Mouse (Mus musculus) induced T-regulatory cell, adult 2 months (primary cell): ENCODE results near the gene Tas2r126.
"Not testable (repeated sequence)": the region's sequence is repeated elsewhere in the genome, so short reads cannot be mapped to it uniquely, and the experiment has no call there.

Experiments used
- DNase-seq: peaks from one replicate; pipeline ENCODE4 v3.0.0-alpha.2; 2012; ENCODE audit warnings: low read depth

Tas2r126 gene

DNA sequence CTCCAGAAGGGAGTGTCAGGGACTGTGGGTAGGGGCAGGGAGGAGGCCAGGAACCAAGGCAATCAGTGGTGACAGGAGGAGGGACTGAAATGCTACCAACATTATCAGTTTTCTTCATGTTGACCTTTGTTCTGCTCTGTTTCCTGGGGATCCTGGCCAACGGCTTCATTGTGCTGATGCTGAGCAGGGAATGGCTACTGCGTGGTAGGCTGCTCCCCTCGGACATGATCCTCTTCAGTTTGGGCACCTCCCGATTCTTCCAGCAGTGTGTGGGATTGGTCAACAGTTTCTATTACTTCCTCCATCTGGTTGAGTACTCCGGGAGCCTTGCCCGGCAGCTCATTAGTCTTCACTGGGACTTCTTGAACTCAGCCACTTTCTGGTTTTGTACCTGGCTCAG lies at the start of gene Tas2r126:
TSS of gene Tas2r126 (plus strand) at position 90 of the 400 bp plus-strand sequence.
- no peak for DNase-seq

DNA sequence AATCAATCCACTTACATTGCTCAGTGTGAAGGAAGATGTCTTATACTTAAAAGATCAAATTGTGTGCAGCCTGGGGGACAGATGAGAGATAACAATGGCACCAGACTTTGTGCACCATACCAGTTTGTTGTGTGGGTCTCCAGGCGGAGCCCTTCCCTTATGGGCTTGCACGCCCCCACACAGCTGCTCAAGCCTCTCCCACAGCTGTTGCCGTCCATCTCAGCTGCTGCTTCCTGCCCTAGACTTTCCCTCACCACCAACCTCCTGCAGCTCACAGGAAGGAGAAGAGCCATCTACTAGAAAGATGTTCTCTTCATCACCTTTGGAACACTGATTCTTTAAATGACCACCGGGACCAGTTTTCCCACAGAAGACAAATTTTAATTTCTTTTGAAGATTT lies 48.7 kb upstream of the Tas2r126 start:
- no peak for DNase-seq

DNA sequence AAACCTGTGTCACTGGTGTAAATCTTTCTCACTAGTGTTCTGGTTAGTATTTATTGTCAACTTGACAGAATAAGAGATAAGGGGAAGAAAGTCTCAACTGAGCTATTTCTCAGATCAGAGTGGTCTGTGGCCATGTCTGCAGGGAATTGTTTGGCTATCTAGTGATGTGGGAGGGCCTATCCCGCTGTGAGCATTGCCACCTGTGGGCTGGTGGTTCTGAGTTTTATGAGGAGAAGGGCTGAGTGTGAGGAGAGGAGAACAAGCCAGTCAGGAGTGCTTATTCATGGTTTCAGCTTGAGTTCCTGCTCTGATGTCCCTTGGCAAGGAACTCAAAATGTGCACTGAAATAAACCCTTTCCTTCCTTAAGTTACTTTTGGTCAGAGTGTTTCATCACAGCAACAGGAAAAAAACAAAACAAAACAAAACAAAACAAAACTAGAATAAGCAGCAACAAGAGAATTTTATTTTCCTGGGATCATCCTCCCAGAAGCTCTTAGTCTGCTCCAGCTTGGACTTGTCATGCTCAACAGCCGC lies 42.5 kb upstream of the Tas2r126 start:
- DNase-seq = no peak

DNA sequence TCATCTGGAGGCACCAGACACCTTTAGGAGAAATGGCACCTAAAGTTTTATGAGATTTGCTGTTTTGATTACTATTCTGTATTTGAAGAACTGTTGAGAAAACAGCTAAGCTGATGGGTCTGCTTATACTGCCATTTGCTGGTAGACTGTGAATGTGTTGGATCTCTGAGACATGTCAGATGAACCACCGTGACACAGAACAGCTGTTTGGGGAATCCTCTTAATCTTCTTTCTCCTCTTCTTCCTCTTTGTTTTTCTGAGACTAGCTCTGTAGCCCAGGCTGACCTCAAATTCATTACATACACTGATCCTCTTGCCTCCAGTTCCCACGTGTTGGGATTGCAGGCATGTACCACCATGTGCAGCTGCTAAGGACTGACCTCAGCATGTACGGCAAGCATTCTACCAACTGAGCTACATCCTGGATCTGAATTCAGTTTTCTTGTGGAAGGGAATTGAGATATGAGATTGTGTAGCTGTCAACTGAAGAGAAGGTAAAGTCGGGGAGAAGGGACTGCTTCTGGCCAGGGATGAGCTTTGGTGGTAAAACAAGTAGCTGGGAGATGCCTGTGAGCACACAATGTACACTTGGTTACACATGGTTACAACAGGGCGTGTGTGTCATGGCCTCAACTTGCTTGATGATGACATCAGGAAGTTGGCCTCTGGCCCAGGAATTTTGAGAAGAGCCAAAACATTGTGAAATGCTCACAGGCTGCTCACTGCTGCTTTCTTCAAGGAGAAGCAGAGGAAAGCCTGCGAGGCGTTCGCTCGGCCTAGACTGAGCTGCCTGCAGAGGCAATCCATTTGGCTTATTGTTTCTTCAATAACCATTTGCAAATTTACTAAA lies 38.1 kb upstream of the Tas2r126 start:
- no peak for DNase-seq

DNA sequence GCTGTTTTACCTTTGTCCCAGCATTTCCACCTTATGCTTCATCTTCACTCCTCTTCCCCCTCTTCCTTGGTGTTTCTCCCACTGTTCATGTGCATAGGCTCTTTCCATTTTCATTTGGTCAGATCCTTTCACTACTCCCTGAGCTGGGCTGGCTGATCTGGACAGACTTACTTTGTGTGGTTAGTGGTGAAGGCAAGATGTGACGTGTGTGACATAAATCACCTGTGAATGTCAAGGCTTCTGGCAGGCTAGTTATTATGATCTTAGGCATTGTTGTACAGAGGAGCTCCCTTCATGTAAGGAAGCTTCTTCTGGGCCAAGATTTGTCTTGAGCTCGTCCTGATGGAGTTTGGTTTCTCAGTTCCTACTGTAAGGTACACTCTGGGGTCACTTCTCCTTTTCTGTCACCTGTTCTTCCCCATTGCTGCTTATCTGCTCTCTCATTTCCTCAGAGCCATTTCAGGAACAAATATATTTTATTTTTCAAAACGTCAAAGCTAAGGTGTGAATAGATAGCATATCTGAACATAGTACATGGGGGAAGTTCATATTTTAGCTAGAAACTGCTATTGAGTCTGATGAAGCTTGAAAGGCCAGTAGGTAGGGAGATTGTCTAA lies 37.2 kb upstream of the Tas2r126 start:
- no peak for DNase-seq

DNA sequence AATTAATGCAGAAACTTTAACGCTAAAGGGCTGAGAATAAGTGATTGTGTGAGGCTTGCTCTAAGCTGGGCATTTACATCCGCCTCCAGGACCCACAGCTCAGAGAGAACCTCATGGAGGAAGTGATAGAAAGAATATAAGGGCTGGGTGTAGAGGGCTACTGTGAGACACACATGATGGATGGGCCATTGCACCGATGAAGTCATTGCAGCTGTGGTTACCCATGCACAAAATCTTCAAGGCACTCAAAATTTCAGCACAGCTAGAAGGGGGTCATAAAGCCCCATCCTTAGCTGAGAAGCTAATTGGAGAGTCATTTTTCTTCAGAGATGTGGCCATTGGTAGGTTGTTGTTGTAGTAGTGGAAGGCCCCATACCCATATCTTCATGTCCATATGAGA lies 36.0 kb upstream of the Tas2r126 start:
- no peak for DNase-seq

DNA sequence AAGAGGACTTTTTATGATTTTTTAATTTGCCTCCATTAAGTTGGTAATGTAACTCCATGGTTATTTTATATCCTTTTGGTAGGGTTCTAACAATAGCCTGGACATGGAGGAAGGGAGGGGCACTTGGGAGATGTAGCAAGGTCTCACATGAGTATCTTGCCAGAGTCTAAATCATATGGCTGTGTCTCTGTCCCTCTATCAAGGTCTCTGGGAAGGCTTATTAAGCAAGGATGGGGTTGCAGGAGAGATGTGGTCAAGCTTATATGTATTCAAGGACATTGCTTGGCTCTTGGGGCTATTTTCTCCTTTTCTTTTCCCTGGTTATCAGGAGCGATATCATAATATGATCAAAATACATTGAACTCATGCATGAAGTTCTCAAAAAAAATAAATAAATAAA lies 35.3 kb upstream of the Tas2r126 start:
- no peak for DNase-seq

DNA sequence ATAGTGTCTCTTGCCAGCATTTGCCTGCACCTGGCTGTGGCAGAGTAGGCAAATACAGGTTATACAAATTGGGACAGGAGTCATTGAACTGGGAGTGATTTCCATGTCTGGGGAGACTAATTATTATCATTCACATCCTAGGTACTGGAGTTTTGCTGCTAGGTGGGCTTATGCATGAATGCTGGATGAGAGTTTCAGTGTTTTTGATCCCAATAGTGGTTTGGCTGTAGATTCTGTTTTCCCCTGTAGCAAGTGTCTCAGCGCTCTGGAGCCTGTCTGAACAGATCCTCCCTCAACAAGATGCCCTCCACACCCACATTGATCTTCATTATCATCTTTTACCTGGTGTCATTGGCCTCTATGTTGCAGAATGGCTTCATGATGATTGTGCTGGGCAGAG lies 34.4 kb upstream of the Tas2r126 start, which contains the start of gene Tas2r143:
TSS of gene Tas2r143 (plus strand) at position 301 of the 400 bp plus-strand sequence.
- no peak for DNase-seq

DNA sequence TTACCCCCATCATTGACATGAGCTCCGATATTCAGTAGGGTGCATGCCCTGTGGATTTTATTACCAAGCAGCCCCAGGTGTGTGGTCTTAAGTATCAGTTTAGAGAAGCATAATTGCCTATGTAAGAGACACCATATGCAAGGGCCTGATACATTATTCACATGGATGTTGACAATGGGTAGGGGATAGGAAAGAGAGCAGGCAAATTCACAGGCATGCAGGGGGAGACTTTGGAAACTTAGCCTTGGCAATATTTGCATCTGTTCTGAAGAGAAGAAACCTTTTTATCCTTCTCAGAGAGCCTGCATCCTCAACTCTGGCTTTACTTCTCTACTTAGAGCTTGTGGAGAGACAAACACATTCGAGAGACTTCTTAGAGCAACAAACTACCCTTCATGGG lies 29.2 kb upstream of the Tas2r126 start, which contains the start of gene Tas2r135:
TSS of gene Tas2r135 (plus strand) at position 301 of the 400 bp plus-strand sequence.
- DNase-seq = no peak

DNA sequence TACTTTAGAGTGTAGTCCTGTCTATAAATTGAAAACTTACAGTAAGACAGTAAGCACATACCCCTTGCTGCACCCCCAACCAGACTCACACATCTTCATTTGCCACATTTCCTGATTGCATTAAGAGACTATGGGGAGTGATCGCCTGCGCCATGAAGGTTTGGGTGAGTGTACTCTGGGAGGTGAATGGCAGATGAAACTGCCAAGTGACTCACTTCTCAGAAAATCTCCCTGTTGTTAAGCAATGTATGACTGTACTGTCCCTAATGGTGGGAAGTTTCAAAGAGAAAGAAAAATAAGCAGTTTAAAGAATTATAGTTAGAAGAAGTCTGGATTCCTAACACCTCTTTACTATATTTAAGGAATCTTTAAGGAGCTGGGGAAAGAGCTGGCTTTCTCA lies 14.9 kb upstream of the Tas2r126 start:
- no peak for DNase-seq

DNA sequence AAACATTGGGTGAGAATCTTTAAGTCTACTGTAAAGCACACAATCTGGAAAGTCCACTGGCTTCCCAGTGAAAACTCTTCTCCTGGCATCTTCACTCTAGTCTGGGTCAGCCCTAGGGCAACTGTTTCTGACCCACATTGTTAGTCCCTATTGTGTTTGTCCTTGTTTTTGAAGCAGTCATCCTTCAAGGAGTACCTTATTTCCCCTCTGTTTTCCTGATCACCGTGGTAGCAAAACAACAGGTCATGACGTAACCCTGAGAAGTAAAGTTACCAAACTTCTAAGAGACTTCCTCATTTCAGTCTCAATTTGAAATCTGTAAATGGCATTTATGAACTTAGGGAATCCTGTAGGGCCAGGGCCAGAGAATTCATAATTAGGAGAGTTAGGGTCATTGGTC lies 12.9 kb upstream of the Tas2r126 start:
- no peak for DNase-seq

DNA sequence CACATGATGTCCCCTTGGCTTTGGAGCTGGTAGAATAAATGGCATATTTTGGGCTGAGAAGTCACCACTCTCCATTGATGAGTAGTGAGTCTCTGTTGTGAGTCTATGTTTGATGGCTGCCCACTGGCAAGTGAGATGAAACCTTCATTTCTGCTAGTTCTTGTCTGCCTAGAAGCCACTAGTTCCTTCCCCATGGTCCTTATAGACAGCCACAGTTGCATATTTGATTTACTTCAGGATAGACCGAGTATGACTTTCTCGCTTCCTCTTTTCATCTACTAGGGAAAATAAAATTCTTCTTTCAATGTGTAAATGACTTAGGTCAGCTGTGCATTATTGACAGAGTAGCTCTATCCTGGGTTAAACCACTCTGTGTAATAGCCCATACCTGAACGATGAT lies 9.9 kb upstream of the Tas2r126 start:
- no peak for DNase-seq

DNA sequence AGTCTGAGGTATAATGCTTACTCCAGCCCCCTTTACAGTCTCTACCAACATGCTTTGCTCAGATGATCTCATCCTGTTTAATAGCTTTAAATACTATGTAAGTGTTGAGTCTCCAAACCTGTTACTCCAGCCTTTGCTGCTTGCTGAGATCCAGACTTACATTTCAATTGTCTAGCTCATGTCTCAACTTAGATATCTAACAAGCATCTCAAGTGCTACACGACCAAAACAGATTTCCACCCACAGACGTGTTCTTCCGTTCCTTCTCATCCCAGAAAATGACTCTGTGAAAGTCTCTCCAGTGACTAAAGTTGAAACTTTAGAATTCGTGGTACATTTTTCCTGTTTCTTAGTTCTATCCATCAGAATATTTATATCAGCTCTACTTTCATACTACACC lies 8.0 kb upstream of the Tas2r126 start:
- no peak for DNase-seq

DNA sequence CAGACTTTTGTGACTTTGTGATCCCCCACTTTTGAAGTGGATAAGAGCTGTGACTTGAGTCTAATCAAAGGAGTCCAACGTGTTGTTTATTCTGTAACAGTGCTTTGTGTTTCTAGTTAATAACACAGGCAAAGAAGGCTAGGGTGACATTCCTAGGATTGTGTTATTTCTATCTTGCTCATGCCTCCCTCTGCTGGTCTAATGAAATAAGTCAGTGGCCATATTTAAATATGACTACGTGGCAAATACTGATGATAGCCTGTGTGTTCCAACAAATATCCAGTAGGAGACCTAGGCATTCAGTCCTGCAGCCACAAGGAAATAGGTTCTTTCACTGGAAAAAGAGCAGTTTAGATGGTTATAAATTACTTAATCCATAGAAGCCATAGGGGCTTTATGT lies 781 bp upstream of the Tas2r126 start:
- DNase-seq = peak; percentile 1

DNA sequence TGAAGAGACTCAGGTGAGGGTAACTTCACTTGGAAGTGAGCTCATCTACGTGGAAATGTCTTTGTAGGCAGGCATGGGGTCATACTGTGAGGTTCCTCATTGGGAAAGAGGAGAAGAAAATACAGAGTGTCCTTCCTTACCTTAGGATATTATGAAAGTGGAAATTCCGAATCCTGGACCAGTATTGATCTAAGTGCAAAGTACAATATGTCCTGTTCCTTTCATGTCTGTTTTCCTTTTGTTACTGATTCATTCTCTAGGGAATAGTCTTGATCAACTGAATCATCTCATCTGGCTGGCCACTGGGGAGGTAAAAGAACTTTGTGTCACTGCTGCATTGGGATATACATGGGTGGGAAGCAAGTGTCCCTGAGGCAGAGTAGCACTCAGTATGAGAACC lies 1.2 kb downstream of the Tas2r126 start:
- no peak for DNase-seq

DNA sequence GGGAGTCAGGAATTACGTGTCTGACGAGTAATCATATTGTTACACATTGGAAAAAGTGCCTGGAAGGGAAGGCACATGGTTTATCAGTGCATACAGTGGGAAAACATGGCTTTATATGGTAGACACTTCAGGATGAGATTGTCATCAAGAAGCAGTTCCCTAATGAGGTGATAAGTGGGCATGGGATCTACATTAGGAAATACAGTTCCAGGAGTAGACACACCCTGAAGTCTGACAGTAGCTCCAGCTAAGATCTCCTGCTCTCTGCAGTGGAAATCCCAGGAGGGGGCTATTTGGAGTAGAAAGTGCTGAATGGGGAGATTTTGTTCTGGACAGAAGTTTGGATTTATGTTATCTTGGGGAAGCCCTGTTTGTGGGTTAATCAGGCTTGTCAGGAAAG lies 7.1 kb downstream of the Tas2r126 start:
- DNase-seq = no peak

DNA sequence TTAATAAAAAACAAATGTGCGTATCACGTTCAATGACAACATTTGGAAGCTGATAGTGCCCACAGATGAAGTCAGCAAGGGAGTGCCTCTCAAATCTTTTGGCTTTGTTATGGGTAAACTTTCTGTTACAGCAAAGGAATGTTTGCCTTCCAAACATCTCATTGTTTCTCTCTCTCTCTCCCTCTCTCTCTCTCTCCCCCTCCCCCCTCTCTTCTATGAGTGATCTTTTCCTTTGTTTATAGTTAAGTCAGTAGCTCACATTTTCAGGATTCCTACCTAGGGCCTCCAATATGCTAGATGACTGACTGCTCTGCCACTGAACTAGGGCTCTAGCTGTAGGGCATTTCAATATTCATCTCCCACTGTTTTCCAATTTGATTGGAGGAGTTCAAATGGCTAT lies 10.2 kb downstream of the Tas2r126 start:
- no peak for DNase-seq

DNA sequence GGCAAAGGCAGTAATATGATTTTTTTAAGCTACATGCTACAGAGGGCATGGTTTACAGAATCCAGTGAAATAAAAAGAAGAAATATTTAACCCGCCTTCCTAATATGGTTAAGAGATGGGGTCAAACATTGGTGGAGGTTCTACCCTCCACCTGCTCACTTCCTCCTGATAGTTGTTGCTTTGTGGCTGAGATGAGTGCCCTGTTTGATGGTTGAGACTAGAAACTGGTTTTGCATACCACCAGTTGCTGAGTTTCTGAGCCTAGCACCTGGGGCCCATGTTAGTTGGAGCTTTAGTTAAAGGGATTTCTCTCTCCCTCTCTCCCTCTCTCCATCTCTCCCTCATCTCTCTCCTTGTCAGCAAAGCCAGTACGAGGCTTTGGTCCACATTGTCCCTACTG lies 13.0 kb downstream of the Tas2r126 start:
- no peak for DNase-seq

DNA sequence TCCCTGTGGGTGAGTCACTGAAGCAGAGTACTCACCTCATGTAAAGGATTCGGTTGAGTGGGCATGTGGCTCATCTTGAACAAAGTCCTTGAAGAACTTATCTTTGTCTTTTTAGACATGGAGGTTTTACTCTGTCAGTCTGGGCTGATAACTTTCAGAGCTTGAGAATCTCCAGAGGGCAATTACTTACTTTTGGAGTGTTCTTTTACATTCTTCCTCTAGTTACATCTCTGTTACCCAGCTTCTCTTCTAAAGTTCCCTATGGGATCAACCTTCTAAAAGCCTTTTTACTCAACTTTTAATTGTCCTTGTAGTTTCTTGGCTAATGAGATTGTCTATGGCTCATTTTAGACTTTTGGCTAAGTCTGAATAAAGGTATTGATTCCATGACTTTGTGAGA lies 30.8 kb downstream of the Tas2r126 start, which contains the start of gene Olfr458:
TSS of gene Olfr458 (minus strand) at position 101 of the 400 bp plus-strand sequence.
- no peak for DNase-seq

DNA sequence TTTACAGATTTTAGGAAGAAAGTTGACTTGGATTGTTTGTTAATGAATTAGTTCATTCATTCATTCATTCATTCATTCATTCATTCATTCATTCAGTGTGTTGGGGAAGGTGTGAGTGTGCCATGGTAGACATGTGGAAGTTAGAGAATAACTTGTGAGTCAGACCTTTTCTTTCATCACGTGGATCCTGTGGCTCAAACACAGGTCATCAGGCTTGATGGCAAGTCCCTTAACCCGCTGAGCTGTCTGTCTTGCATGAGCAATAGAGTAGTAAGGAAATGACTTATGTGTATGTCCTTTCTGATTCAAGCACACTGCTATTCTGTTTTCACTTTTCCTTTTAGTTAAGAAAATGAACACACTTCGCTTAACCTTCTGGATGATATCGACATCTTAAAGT lies 36.2 kb downstream of the Tas2r126 start:
- DNase-seq = no peak

DNA sequence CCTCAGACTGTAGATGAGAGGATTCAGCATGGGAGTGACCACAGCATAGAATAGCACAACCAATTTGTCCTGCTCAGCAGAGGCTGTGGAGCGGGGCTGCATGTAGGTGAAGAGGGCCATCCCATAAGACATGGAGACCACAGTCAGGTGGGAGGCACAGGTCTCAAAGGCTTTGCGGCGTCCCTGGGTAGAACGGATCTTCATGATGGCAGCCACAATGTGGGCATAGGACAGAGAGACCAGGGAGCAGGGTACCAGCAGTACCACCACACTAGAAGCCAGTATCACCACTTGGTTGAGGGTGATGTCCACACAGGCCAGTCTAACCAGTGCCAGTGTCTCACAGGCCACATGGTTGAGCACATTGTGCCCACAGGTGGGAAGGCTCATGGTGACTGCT lies 37.0 kb downstream of the Tas2r126 start:
- not testable (repeated sequence) for DNase-seq

DNA sequence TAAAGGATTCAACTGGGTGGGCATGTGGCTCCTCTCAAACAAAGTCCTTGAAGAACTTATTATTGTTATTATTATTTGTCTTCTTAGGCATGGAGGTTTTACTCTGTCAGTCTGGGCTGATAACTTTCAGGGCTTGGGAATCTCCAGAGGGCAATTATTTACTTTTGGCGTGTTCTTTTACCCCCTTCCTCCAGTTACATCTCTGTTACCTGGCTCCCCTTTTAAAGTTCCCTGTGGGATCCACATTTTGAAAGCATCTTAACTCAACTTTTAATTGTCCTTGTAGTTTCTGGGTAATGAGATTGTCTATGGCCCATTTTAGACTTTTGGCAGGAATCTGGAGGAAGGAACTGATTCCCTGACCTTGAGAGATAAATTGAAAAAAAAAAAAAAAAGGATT lies 41.9 kb downstream of the Tas2r126 start, which contains the start of gene Olfr457:
TSS of gene Olfr457 (minus strand) at position 101 of the 400 bp plus-strand sequence.
- no peak for DNase-seq

DNA sequence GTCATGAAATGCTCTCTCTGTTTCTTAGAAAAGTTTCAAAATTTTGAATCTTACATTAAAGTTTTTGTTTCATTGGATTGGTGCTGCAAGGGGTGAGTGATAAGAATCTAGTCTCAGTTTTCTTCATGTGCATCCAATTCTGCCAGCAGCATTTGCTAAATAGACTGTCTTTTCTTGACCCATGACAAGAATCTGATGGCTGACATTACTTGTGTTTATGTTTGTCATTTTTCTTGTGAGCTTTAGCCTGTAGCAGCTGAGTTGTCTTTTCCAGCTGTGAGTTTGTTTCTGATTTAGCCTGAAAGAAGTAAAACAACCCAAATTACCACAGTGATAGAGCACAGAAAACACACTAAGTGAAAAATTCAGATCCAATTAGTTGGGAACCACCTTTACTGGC lies 50.3 kb downstream of the Tas2r126 start:
- no peak for DNase-seq
